Mouse (Mus musculus) activated CD4-positive, CD25-positive, alpha-beta regulatory T cell, adult 4 months (primary cell): Measurements from ENCODE around the gene Isy1. TPM values are rescaled to one million over a fixed set of nuclear protein-coding genes. Genes with fewer than 3 reads are reported as not detected.
"Not testable (repeated sequence)": the region's sequence is repeated elsewhere in the genome, so short reads cannot be mapped to it uniquely, and the experiment has no call there.

Experiments
- ATAC-seq: one replicate; pipeline ENCODE4 v1.8.0; 2017
- polyA plus RNA-seq, 2 experiments: library from polyadenylated mRNA; unstranded; fragments of 100-300 nt; shearing (Covaris generic); gene quantifications; one replicate each; pipeline ENCODE4 v1.2.1; 2017

The Isy1 gene
- polyA plus RNA-seq, 2 experiments from 2014 or later = 82.2 to 102 TPM

DNA sequence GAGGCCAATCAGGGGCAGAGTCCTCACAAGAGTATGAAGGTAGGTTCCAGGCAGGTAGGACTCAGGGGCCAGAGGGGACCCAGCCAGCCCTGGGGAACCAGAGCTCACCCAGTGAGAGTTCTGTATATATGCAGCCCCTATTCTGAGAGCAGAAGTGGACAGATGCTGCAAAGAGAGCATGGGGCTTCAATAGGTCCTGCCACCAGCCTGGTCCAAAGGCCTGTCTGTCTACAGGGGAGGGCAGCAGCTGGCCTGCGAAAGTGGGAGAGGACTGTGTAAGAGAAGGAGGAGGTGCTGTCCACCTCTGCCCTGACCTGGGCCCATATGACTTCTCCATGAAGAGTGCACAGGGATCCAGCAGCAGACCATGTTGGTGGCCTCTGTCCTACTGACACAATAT is 61.9 kb downstream of the Isy1 start:
- no peak for ATAC-seq

DNA sequence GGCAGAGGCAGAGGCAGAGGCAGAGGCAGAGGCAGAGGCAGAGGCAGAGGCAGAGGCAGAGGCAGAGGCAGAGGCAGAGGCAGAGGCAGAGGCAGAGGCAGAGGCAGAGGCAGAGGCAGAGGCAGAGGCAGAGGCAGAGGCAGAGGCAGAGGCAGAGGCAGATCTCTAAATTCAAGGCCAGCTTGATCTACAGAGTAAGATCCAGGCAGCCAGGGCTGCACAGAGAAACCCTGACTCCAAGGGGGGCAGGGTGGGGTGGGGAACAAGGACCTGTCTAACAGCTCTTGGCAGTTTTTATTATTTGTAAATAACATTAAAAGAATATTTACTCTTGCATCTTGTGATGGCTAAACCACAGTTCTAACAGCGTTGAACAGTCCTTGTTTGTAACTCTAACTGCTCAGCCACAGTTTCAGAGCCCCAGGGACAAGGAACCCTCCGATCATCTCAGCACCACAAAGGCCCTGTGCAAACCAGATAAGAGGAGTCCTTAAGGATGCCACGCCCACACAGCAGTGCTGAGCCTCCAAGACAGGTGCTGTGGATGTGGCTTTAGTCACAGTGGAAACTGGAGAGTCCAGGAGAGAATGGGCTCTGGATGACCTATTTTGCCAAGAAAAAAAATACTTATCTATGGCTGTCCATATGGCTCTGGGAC is 62.9 kb downstream of the Isy1 start:
- no peak for ATAC-seq

DNA sequence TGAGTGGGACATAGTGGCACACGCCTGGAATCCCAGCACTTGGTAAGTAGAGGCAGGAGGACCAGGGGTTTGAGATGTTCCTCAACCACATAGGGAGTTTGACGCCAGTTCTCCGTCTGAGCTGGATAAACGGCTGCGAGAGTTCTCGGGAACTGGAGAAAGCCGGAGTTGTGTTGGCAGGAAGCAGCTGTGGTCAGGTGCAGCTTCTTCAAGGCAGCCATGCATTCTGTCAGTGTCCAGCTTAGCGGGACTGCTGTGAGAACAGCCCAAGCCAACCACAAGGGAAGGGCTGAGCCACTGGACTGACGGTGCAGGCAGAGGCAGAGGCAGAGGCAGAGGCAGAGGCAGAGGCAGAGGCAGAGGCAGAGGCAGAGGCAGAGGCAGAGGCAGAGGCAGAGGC is 63.7 kb downstream of the Isy1 start:
- ATAC-seq = no peak

DNA sequence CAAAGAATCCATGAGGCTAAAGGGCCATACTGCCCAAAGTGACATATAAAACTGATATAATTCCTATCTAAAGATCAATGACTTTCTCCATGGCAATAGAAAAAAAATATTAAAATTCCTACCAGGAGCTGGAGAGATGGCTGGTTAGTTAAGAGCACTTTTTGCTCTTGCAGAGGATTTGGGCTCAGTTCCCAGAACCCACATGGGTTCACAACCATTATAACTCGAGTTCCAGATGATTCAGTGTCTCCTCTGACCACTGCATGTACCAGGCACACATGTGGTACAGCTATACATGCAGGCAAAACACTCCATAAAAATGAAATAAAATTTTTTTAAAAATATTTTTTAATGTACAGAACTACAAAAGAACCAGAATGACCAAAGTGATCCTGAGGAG is 64.1 kb downstream of the Isy1 start:
- ATAC-seq = no peak

DNA sequence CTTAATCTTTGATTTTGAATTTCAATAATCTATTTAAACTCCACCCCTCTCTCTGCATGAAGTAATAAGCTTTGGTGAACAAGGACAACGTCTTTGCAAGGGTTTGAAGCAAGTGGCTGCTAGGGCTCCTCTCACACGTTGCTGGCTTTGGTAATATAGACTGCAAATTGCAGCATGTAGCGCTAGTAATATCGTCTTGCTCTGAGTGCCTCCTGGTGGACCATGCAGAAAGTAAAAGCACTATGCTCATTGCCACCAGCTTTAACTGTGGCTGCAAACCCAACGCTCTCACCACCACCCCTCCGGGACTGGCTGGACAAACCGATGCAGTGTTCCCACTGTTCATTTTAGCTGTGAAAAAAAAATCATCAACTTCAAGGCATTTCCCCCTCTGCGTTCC is 68.0 kb downstream of the Isy1 start:
- no peak for ATAC-seq

DNA sequence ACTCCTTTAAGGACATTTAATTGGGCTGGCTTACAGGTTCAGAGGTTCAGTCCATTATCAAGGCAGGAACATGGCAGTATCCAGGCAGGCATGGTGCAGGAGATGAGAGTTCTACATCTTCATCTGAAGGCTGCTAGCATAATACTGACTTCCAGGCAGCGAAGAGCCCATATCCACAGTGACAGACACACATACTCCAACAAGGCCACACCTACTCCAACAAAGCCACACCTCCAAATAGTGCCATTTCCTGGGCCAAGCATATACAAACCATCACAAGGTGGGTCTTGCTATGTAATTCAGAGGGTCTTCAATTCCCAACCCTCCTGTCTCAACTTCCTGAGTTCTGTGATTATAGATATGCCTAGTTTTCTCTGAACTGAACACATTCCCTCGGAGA is 74.3 kb downstream of the Isy1 start:
- ATAC-seq = not testable (repeated sequence)

Other genes with a start within 250 kb of the Isy1 start
- not detected for gene Prokr1, start 248.1 kb downstream of the Isy1 start, polyA plus RNA-seq
- gene Aplf, start 166.6 kb downstream of the Isy1 start, polyA plus RNA-seq = 1 to 10 TPM; 4.0 to 4.7 TPM
- under 1 TPM in 1 of 2 experiments, not detected in 1; 0.60 TPM for gene Efcc1, start 107.9 kb downstream of the Isy1 start, polyA plus RNA-seq
- gene Gp9, start 60.7 kb downstream of the Isy1 start, polyA plus RNA-seq = not detected
- 10 to 100 TPM in 1 of 2 experiments, 1 to 10 TPM in 1; 9.4 to 17.2 TPM for gene Rab43, start 26.6 kb downstream of the Isy1 start, polyA plus RNA-seq
- gene Gm45140, start 3.0 kb downstream of the Isy1 start, polyA plus RNA-seq = 1 to 10 TPM; 2.5 to 3.6 TPM
- 1,000 to 10,000 TPM; 1,007 to 1,067 TPM for gene Cnbp, start 12.3 kb upstream of the Isy1 start, polyA plus RNA-seq
- gene Copg1, start 49.0 kb upstream of the Isy1 start, polyA plus RNA-seq = 10 to 100 TPM; 62.2 to 64.2 TPM
- 10 to 100 TPM; 50.1 to 55.2 TPM for gene Hmces, start 75.1 kb upstream of the Isy1 start, polyA plus RNA-seq
- gene H1fx, start 142.8 kb upstream of the Isy1 start, polyA plus RNA-seq = not detected
- 100 to 1,000 TPM; 294 to 336 TPM for gene Rab7, start 206.5 kb upstream of the Isy1 start, polyA plus RNA-seq
- 100 to 1,000 TPM; 100 to 113 TPM for gene Rpn1, start 245.7 kb upstream of the Isy1 start, polyA plus RNA-seq